Mouse (Mus musculus) heart, postnatal 0 days (tissue): ENCODE data around the gene Dnah1.

Experiments
- CTCF ChIP-seq: IDR thresholded peaks from 2 replicates; pipeline ENCODE4 v1.5.1; 2016; ENCODE audit warnings: antibody characterized with exemption, control low read depth, low read depth
- EP300 ChIP-seq: IDR thresholded peaks from 2 replicates; pipeline ENCODE4 v1.6.1; 2016; ENCODE audit warnings: antibody characterized with exemption, low read depth

DNA sequence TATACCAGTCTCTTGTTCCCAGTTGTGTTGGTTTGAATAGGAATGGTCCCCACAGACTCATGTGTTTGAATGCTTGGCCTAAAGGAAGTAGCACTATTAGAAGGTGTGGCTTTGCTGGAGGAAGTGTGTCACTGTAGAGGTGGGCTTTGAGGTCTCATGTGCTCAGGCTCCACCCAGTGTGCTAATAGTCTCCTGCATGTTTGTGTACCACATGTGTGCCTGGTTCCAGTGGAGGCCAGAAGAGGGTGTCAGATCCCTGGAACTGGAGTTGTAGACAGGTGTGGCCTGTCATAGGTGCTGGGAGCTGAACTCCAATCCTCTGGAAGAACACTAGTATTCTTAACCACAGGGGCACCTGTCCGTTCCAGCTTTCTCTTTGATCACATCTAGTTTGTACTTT lies 3.5 kb upstream of the Dnah1 start:
- TF ChIP-seq CTCF, result no peak
- no peak for TF ChIP-seq EP300
